Mouse (Mus musculus) CH12.LX (cell line): ENCODE results near the gene Lrch4. TPM values are rescaled to one million over a fixed set of nuclear protein-coding genes. Genes with fewer than 3 reads are reported as not detected.

ENCODE experiments used
- DNase-seq: peaks from one replicate; pipeline ENCODE4 v3.0.0-alpha.2; 2013; ENCODE audit errors: extremely low read depth
- H3K27ac ChIP-seq: 2 replicates; pipeline ENCODE4 v1.5.1; 2012; ENCODE audit warnings: low read depth, mild to moderate bottlenecking, control low read depth, moderate library complexity; ENCODE audit not compliant: insufficient read depth
- H3K27me3 ChIP-seq: replicated peaks from 2 replicates; pipeline ENCODE3; 2012; ENCODE audit warnings: inconsistent platforms
- H3K36me3 ChIP-seq, 2 experiments: replicated peaks in 1 of 2; 2 replicates each; pipeline versions ENCODE3 to v1.6.1; 2012; ENCODE audit warnings: inconsistent platforms in 1 of 2, low read length in 1 of 2, mild to moderate bottlenecking in 1 of 2, mixed read lengths in 1 of 2, moderate library complexity in 1 of 2; ENCODE audit not compliant: control insufficient read depth in 1 of 2, insufficient read depth in 1 of 2
- H3K4me1 ChIP-seq, 2 experiments: 2 replicates each; pipeline ENCODE4 v1.6.1; 2012; ENCODE audit warnings: inconsistent platforms in 1 of 2, moderate library complexity in 1 of 2; ENCODE audit not compliant: insufficient read depth in 2 of 2, control insufficient read depth in 1 of 2
- H3K4me2 ChIP-seq: 2 replicates; pipeline ENCODE4 v1.6.1; 2012; ENCODE audit warnings: low read depth, mild to moderate bottlenecking, control low read depth; ENCODE audit not compliant: poor library complexity, insufficient read depth, severe bottlenecking
- H3K4me3 ChIP-seq, 3 experiments: fragments of 150-350 bp in 1 of 3; sonication (generic) in 1 of 3; replicated peaks in 1 of 3; 2 replicates each; pipeline versions ENCODE3 to v1.5.1; 2011 to 2012; ENCODE audit warnings: low read depth in 2 of 3, low read length in 2 of 3, mild to moderate bottlenecking in 2 of 3, moderate library complexity in 2 of 3, control low read depth in 1 of 3, improper control_type of control experiment in 1 of 3, inconsistent platforms in 1 of 3, mixed read lengths in 1 of 3; ENCODE audit not compliant: poor library complexity in 1 of 3
- H3K79me2 ChIP-seq: replicated peaks from 2 replicates; pipeline ENCODE4 v1.6.1; 2012; ENCODE audit warnings: mild to moderate bottlenecking, moderate library complexity; ENCODE audit not compliant: control insufficient read depth, poor library complexity, insufficient read depth, severe bottlenecking; ENCODE audit errors: extremely low read depth
- H3K9ac ChIP-seq: 2 replicates; pipeline ENCODE4 v1.6.1; 2012; ENCODE audit warnings: low read depth, mild to moderate bottlenecking, control low read depth, moderate library complexity; ENCODE audit not compliant: insufficient read depth
- H3K9me3 ChIP-seq: replicated peaks from 2 replicates; pipeline ENCODE3; 2012; ENCODE audit warnings: low read length, inconsistent platforms, mixed read lengths
- BHLHE40 ChIP-seq: IDR thresholded peaks from 2 replicates; pipeline ENCODE4 v1.6.1; 2011; ENCODE audit warnings: mild to moderate bottlenecking, low read depth, low read length, improper control_type of control experiment
- CHD1 ChIP-seq: IDR thresholded peaks from 2 replicates; pipeline ENCODE4 v1.6.1; 2012; ENCODE audit warnings: low read depth, low read length, improper control_type of control experiment, inconsistent platforms
- CTCF ChIP-seq, 2 experiments: IDR thresholded peaks in 1 of 2; conservative IDR thresholded peaks in 1 of 2; 2 replicates each; pipeline ENCODE4 v1.5.1; 2011 to 2012; ENCODE audit warnings: low read depth in 2 of 2, low read length in 2 of 2, improper control_type of control experiment in 1 of 2, inconsistent platforms in 1 of 2, mild to moderate bottlenecking in 1 of 2, moderate library complexity in 1 of 2
- ELF1 ChIP-seq: IDR thresholded peaks from 2 replicates; pipeline ENCODE4 v1.6.1; 2014; ENCODE audit warnings: low read depth, mild to moderate bottlenecking, inconsistent platforms, low read length, improper control_type of control experiment
- JUN ChIP-seq: IDR thresholded peaks from 2 replicates; pipeline ENCODE4 v1.6.1; 2011; ENCODE audit warnings: low read depth, mild to moderate bottlenecking, low read length, improper control_type of control experiment, moderate library complexity; ENCODE audit not compliant: insufficient read depth
- JUND ChIP-seq: conservative IDR thresholded peaks from 2 replicates; pipeline ENCODE4 v1.6.1; 2011; ENCODE audit warnings: low read depth, low read length, improper control_type of control experiment
- KAT2A ChIP-seq: IDR thresholded peaks from 2 replicates; pipeline ENCODE4 v1.6.1; 2012; ENCODE audit warnings: low read length, improper control_type of control experiment, inconsistent platforms; ENCODE audit not compliant: insufficient replicate concordance
- MAFK ChIP-seq: IDR thresholded peaks from 2 replicates; pipeline ENCODE4 v1.6.1; 2011; ENCODE audit warnings: low read length, improper control_type of control experiment; ENCODE audit not compliant: insufficient replicate concordance
- MAZ ChIP-seq: IDR thresholded peaks from 2 replicates; pipeline ENCODE4 v1.6.1; 2012; ENCODE audit warnings: low read depth, mild to moderate bottlenecking, inconsistent platforms, low read length, improper control_type of control experiment, moderate library complexity
- MXI1 ChIP-seq: IDR thresholded peaks from 2 replicates; pipeline ENCODE4 v1.6.1; 2011; ENCODE audit warnings: mild to moderate bottlenecking, low read depth, low read length, improper control_type of control experiment
- NELFE ChIP-seq: IDR thresholded peaks from 2 replicates; pipeline ENCODE4 v1.6.1; 2011; ENCODE audit warnings: low read depth, low read length, improper control_type of control experiment
- NRF1 ChIP-seq: IDR thresholded peaks from 2 replicates; pipeline ENCODE4 v1.6.1; 2014; ENCODE audit warnings: low read depth, mild to moderate bottlenecking, inconsistent platforms, low read length, improper control_type of control experiment, moderate library complexity
- PAX5 ChIP-seq: IDR thresholded peaks from 2 replicates; pipeline ENCODE4 v1.6.1; 2012; ENCODE audit warnings: low read length, inconsistent platforms, mixed read lengths
- POLR2A ChIP-seq: IDR thresholded peaks from 2 replicates; pipeline ENCODE4 v1.6.1; 2011; ENCODE audit warnings: low read depth, mild to moderate bottlenecking, improper control_type of control experiment, low read length
- RAD21 ChIP-seq: IDR thresholded peaks from 2 replicates; pipeline ENCODE4 v1.6.1; 2011; ENCODE audit warnings: low read depth, mild to moderate bottlenecking, low read length, improper control_type of control experiment, moderate library complexity
- RCOR1 ChIP-seq: conservative IDR thresholded peaks from 2 replicates; pipeline ENCODE4 v1.6.1; 2012; ENCODE audit warnings: low read depth, mild to moderate bottlenecking, inconsistent platforms, low read length, improper control_type of control experiment
- SMC3 ChIP-seq: IDR thresholded peaks from 2 replicates; pipeline ENCODE4 v1.6.1; 2011; ENCODE audit warnings: low read depth, low read length, improper control_type of control experiment
- TBP ChIP-seq: conservative IDR thresholded peaks from 2 replicates; pipeline ENCODE4 v1.6.1; 2011; ENCODE audit warnings: low read depth, low read length, improper control_type of control experiment
- UBTF ChIP-seq: IDR thresholded peaks from 2 replicates; pipeline ENCODE4 v1.6.1; 2012; ENCODE audit warnings: low read depth, mild to moderate bottlenecking, inconsistent platforms, low read length, improper control_type of control experiment, moderate library complexity
- USF1 ChIP-seq: IDR thresholded peaks from 2 replicates; pipeline ENCODE4 v1.6.1; 2014; ENCODE audit warnings: low read depth, mild to moderate bottlenecking, inconsistent platforms, low read length, improper control_type of control experiment
- USF2 ChIP-seq: conservative IDR thresholded peaks from 2 replicates; pipeline ENCODE4 v1.6.1; 2011; ENCODE audit warnings: low read depth, low read length, improper control_type of control experiment
- ZC3H11A ChIP-seq: IDR thresholded peaks from 2 replicates; pipeline ENCODE4 v1.6.1; 2012; ENCODE audit warnings: low read depth, mild to moderate bottlenecking, inconsistent platforms, low read length, improper control_type of control experiment
- ZKSCAN1 ChIP-seq: IDR thresholded peaks from 2 replicates; pipeline ENCODE4 v1.6.1; 2012; ENCODE audit warnings: low read depth, inconsistent platforms, low read length, improper control_type of control experiment, borderline replicate concordance
- ZMIZ1 ChIP-seq: IDR thresholded peaks from 2 replicates; pipeline ENCODE4 v1.6.1; 2012; ENCODE audit warnings: low read depth, mild to moderate bottlenecking, inconsistent platforms, low read length, improper control_type of control experiment
- dilution Hi-C: fragments of 300-500 bp; cut with MboI; formaldehyde crosslinking; loops from 2 replicates; pipeline ENCODE4 v1.14.3; 2020; ENCODE audit warnings: low sequenced_read_pairs; ENCODE audit not compliant: extremely low pct_unique_long_range_greater_than_20kb, extremely low pct_ligation_motif_present
- in situ Hi-C: fragments of 300-500 bp; cut with MboI; formaldehyde crosslinking; loops from 3 replicates; pipeline ENCODE4 v1.14.3; 2019; ENCODE audit warnings: low sequenced_read_pairs, low pct_ligation_motif_present, low pct_unique_long_range_greater_than_20kb, mixed read lengths
- polyA plus RNA-seq: library from polyadenylated mRNA; unstranded; fragments of >175 nt; gene quantifications from 2 replicates; pipeline ENCODE4 v1.2.1, GENCODE M21; 2012; ENCODE audit warnings: low read depth; ENCODE audit not compliant: insufficient read length
- total RNA-seq, 2 experiments: library from RNA; depleted of rRNA; stranded (reverse); fragments of 300-350 nt in 1 of 2; fragments of >200 nt in 1 of 2; gene quantifications; 2 replicates each; pipeline ENCODE4 v1.2.3; 2012 to 2014

Lrch4 gene
- total and polyA plus RNA-seq, 3 experiments, result 9.9 to 62.1 (median 25.6) TPM

- H3K4me2 ChIP-seq, result no peak overlapping the region
Measured at GRCm38 (mm10) chr5:137609292-137609691, 19.6 kb upstream of the Lrch4 start.

GRCm38 (mm10) chr5:137610056-137610455 lies 18.9 kb upstream of the Lrch4 start:
- TF ChIP-seq JUND (no peak), NRF1 (no peak), KAT2A (no peak), ZKSCAN1 (no peak), USF1 (no peak), POLR2A (no peak), PAX5 (no peak), USF2 (no peak), TBP (no peak), RCOR1 (no peak), CTCF (conservative IDR thresholded peaks at IDR 0.05 in 1 of 2, IDR thresholded peaks at IDR 0.05 in 1 of 2; ENCODE audit: low read depth in 2 of 2, low read length in 2 of 2) (no peak), JUN (no peak), BHLHE40 (no peak), MAZ (no peak), NELFE (no peak)
- Histone ChIP-seq H3K27me3 (no peaks in the 10 kb centered on the region), H3K4me1 (peaks cover 0 to 14% of the 10 kb centered on the region in 2 experiments; a peak in 2 of 4 replicates), H3K4me2 (no peak overlapping the region), H3K36me3 (peaks cover 0 to 33% of the 10 kb centered on the region in 2 experiments), H3K4me3 (no peak overlapping the region), H3K79me2 (no peaks in the 10 kb centered on the region), H3K27ac (no peak overlapping the region), H3K9ac (no peak overlapping the region), H3K9me3 (no peaks in the 10 kb centered on the region)
- dilution Hi-C loops, result no loop called here
- DNase-seq, result no peak
- in situ Hi-C loops, result no loop called here

More at GRCm38 (mm10) chr5:137609292-137609691, 19.6 kb upstream of the Lrch4 start:
- Histone ChIP-seq H3K27me3 (no peaks in the 10 kb centered on the region), H3K4me3 (no peak overlapping the region), H3K9me3 (no peaks in the 10 kb centered on the region), H3K9ac (no peak overlapping the region), H3K79me2 (no peaks in the 10 kb centered on the region), H3K27ac (no peak overlapping the region), H3K4me1 (peaks cover 0 to 17% of the 10 kb centered on the region in 2 experiments; a peak in 2 of 4 replicates), H3K36me3 (peaks cover 0 to 35% of the 10 kb centered on the region in 2 experiments)
- no peak for TF ChIP-seq RCOR1
- no peak for TF ChIP-seq UBTF
- no peak for TF ChIP-seq CHD1
- no peak for TF ChIP-seq JUND
- TF ChIP-seq ZC3H11A, result no peak
- no peak for TF ChIP-seq RAD21
- no peak for TF ChIP-seq MAFK
- TF ChIP-seq SMC3, result no peak
- TF ChIP-seq BHLHE40, result no peak
- no peak for TF ChIP-seq TBP
- TF ChIP-seq ELF1, result no peak
- TF ChIP-seq MXI1, result no peak
- no peak for TF ChIP-seq PAX5
- no peak for TF ChIP-seq ZMIZ1
- no peak for DNase-seq
- dilution Hi-C loops, result no loop called here
- in situ Hi-C loops, result no loop called here
